Mouse (Mus musculus): Measurements from ENCODE around the gene Afap1.

Afap1 gene

GRCm38 (mm10) chr5:36041236-36041562 lies 148.1 kb downstream of the Afap1 start:
- no peak for DNase-seq (ENCODE audit: low read depth)

GRCm38 (mm10) chr5:36041756-36042155 lies 148.6 kb downstream of the Afap1 start:
- no peak for DNase-seq (ENCODE audit: low read depth)

- DNase-seq (ENCODE audit: low read depth), result no peak
Measured at GRCm38 (mm10) chr5:36043154-36043553, 150.0 kb downstream of the Afap1 start.

Measured in induced T-regulatory cell, adult 2 months (primary cell).